Mouse (Mus musculus) lung, postnatal 0 days (tissue): ENCODE measurements at regions not wholly inside any gene's neighbourhood (a gene's known extent, or its start where the extent isn't known, plus 50 kb on each side); places are given as distances from the start of the nearest gene placed in this dataset.

Experiments used
- CTCF ChIP-seq: IDR thresholded peaks from 2 replicates; pipeline ENCODE4 v1.5.1; 2016; ENCODE audit warnings: antibody characterized with exemption, mild to moderate bottlenecking
- EP300 ChIP-seq: IDR thresholded peaks from 2 replicates; pipeline ENCODE4 v1.6.1; 2016; ENCODE audit warnings: antibody characterized with exemption, mild to moderate bottlenecking, control low read depth

GRCm38 (mm10) chr2:79004862-79005261 is 136.9 kb downstream of the Ube2e3 start:
- TF ChIP-seq CTCF (no peak), EP300 (no peak)
